Comparison of ENCODE assay signal across 8 mouse cellular contexts in genomic region chr4:135382316-135382715, GRCm38 (mm10). TPM values are rescaled to one million over a fixed set of nuclear protein-coding genes. Genes with fewer than 3 reads are reported as not detected.
DNase-seq lines count a peak whose midpoint lies in the region; ATAC-seq and TF ChIP-seq lines count a peak whose summit lies in the region.

No protein-coding gene starts in this region.

- no peaks in the 10 kb centered on the region for H3K36me3 ChIP-seq in limb, embryonic 11.5 days (ENCODE audit: control insufficient read depth, insufficient read depth, low read length)

- peak; percentile 80 for ATAC-seq in CD4-positive, CD25-positive, alpha-beta regulatory T cell, adult 4 months
- ATAC-seq in erythroblast, adult 5-6 weeks (replicated peaks; ENCODE audit: low FRiP score, poor library complexity, severe bottlenecking), result peak; percentile 77
- ATAC-seq in limb, embryonic 11.5 days (ENCODE audit: insufficient number of reproducible peaks, low FRiP score, low TSS enrichment, low read depth), result no peak

- H3K9me3 ChIP-seq in limb, embryonic 11.5 days (ENCODE audit: control insufficient read depth, low read length), result no peaks in the 10 kb centered on the region

- no peak overlapping the region for H3K4me2 ChIP-seq in limb, embryonic 11.5 days (ENCODE audit: low read depth, severe bottlenecking)

- TF ChIP-seq POLR2A in brain, embryonic 14.5 days (IDR thresholded peaks at IDR 0.05; ENCODE audit: borderline replicate concordance, extremely low read depth, insufficient read depth, insufficient read length, poor library complexity, severe bottlenecking), result no peak

- no peaks in the 10 kb centered on the region for H3K27me3 ChIP-seq in limb, embryonic 11.5 days (ENCODE audit: control insufficient read depth, insufficient read depth, low read length)

- H3K27ac ChIP-seq in limb, embryonic 11.5 days (replicated peaks; ENCODE audit: low read depth, low read length), result no peak overlapping the region

- 6% methylated on average over 14 of the region's 14 CpGs for whole genome bisulfite sequencing in limb, embryonic 11.5 days

- TF ChIP-seq CTCF in brain, embryonic 14.5 days (IDR thresholded peaks at IDR 0.05; ENCODE audit: borderline replicate concordance, extremely low read depth, insufficient read depth, insufficient read length), result peak; percentile 96

- DNase-seq in 3134 (ENCODE audit: extremely low read depth, insufficient read length, low spot score), result peak; percentile 34
- peak; percentile 90 for DNase-seq in brain, embryonic 14.5 days (ENCODE audit: low read depth)
- peak; percentile 90 for DNase-seq in induced T-regulatory cell, adult 2 months (ENCODE audit: low read depth)
- peak; percentile 85 for DNase-seq in limb, embryonic 11.5 days (ENCODE audit: low spot score)
- peak; percentile 95 for DNase-seq in retina, embryonic 14.5 days (ENCODE audit: low spot score)
- DNase-seq in urinary bladder, postnatal 36 days (ENCODE audit: low spot score in 2 of 2), result peak; percentile 35 to 63

- no peak overlapping the region for H3K4me3 ChIP-seq in limb, embryonic 11.5 days (ENCODE audit: low read depth, low read length)

- no peak overlapping the region for H3K9ac ChIP-seq in limb, embryonic 11.5 days (ENCODE audit: low read length)

- 0 out of 2 replicates have a peak, but pooled peaks cover 2% of the 10 kb centered on the region for H3K4me1 ChIP-seq in limb, embryonic 11.5 days (ENCODE audit: control insufficient read depth, insufficient read depth, low read length)

RNA-seq across cellular contexts. Expression of gene Ncmap, which starts 15.7 kb away (rescaled TPM):
- 10 to 100 TPM; 68.5 to 95.2 TPM for polyA plus RNA-seq in CD4-positive, CD25-positive, alpha-beta regulatory T cell, adult 4 months (2017; shearing (Covaris generic))
- polyA plus RNA-seq in brain, embryonic 14.5 days (2012; rRNA removed), result 0.81 and 0.86 TPM in 2 replicates
- total RNA-seq in erythroblast, adult 5-6 weeks (2015; ENCODE audit: low replicate concordance), result not detected in 2 replicates
- not detected in 2 replicates for total RNA-seq in erythroblast, adult 5-6 weeks (2017; ENCODE audit: low replicate concordance)
- 0.30 and 0.64 TPM in 2 replicates for polyA plus RNA-seq in limb, embryonic 11.5 days (2014; fragmentation: Nextera tagmentation; extraction: Ambion mirVana)

RNA-seq across cellular contexts. Expression of gene Srrm1, which starts 29.2 kb away (rescaled TPM):
- polyA plus RNA-seq in CD4-positive, CD25-positive, alpha-beta regulatory T cell, adult 4 months (2017; shearing (Covaris generic)), result 100 to 1,000 TPM; 229 to 232 TPM
- 76.9 and 133 TPM in 2 replicates for polyA plus RNA-seq in brain, embryonic 14.5 days (2012; rRNA removed)
- total RNA-seq in erythroblast, adult 5-6 weeks (2015; ENCODE audit: low replicate concordance), result 63.4 and 116 TPM in 2 replicates
- 91.7 and 120 TPM in 2 replicates for total RNA-seq in erythroblast, adult 5-6 weeks (2017; ENCODE audit: low replicate concordance)
- polyA plus RNA-seq in limb, embryonic 11.5 days (2014; fragmentation: Nextera tagmentation; extraction: Ambion mirVana), result 243 and 254 TPM in 2 replicates

RNA-seq across cellular contexts. Expression of gene Rcan3, which starts 51.3 kb away (rescaled TPM):
- 10 to 100 TPM; 15.0 to 16.0 TPM for polyA plus RNA-seq in CD4-positive, CD25-positive, alpha-beta regulatory T cell, adult 4 months (2017; shearing (Covaris generic))
- polyA plus RNA-seq in brain, embryonic 14.5 days (2012; rRNA removed), result 37.1 and 47.1 TPM in 2 replicates
- total RNA-seq in erythroblast, adult 5-6 weeks (2015; ENCODE audit: low replicate concordance), result 1.5 and 5.0 TPM in 2 replicates
- 4.1 and 5.7 TPM in 2 replicates for total RNA-seq in erythroblast, adult 5-6 weeks (2017; ENCODE audit: low replicate concordance)
- polyA plus RNA-seq in limb, embryonic 11.5 days (2014; fragmentation: Nextera tagmentation; extraction: Ambion mirVana), result 7.1 and 9.6 TPM in 2 replicates

Comparison
In these comparisons a context has a peak if more than half of its experiments do, and no peak if none do; other contexts are left out.
1. DNase-seq: peak in every context shown above with its lines; median percentile 95 in retina, embryonic 14.5 days; 90 in brain, embryonic 14.5 days; 90 in induced T-regulatory cell, adult 2 months; 85 in limb, embryonic 11.5 days; 49 in urinary bladder, postnatal 36 days; 34 in 3134.
2. RNA of gene Ncmap, which starts 15.7 kb away (polyA plus RNA-seq): 68.5 to 95.2 TPM in CD4-positive, CD25-positive, alpha-beta regulatory T cell, adult 4 months; 0.81 to 0.86 TPM in brain, embryonic 14.5 days and 0.30 to 0.64 TPM in limb, embryonic 11.5 days; every median in the first group is over 10 times any median in the second.